Mouse (Mus musculus) liver, embryonic 15.5 days (tissue): ENCODE results near the gene Rgs3. TPM values are rescaled to one million over a fixed set of nuclear protein-coding genes. Genes with fewer than 3 reads are reported as not detected.

Experiments
- ATAC-seq: fragments of 200-750 bp; cut with Nextera tagmentation; 2 replicates; pipeline ENCODE4 v1.8.0; 2017; ENCODE audit warnings: moderate number of reproducible peaks, mild to moderate bottlenecking, moderate library complexity; ENCODE audit not compliant: insufficient read depth
- H3K27ac ChIP-seq: fragments of 300-500 bp; sonication (generic); replicated peaks from 2 replicates; pipeline ENCODE4 v1.5.1; 2015; ENCODE audit warnings: mild to moderate bottlenecking, inconsistent platforms
- H3K27me3 ChIP-seq: fragments of 300-500 bp; sonication (generic); 2 replicates; pipeline ENCODE4 v1.6.1; 2015; ENCODE audit warnings: mild to moderate bottlenecking, inconsistent platforms
- H3K36me3 ChIP-seq: fragments of 300-500 bp; sonication (generic); replicated peaks from 2 replicates; pipeline ENCODE4 v1.6.1; 2015; ENCODE audit warnings: moderate library complexity, mild to moderate bottlenecking, inconsistent platforms
- H3K4me1 ChIP-seq: fragments of 300-500 bp; sonication (generic); replicated peaks from 2 replicates; pipeline ENCODE4 v1.6.1; 2015; ENCODE audit warnings: inconsistent platforms
- H3K4me2 ChIP-seq: fragments of 300-500 bp; sonication (generic); 2 replicates; pipeline ENCODE4 v1.6.1; 2015; ENCODE audit warnings: moderate library complexity, mild to moderate bottlenecking, inconsistent platforms
- H3K4me3 ChIP-seq: fragments of 300-500 bp; sonication (generic); replicated peaks from 2 replicates; pipeline ENCODE4 v1.5.1; 2015; ENCODE audit warnings: mild to moderate bottlenecking, inconsistent platforms
- H3K9ac ChIP-seq: fragments of 300-500 bp; sonication (generic); 2 replicates; pipeline ENCODE4 v1.6.1; 2015; ENCODE audit warnings: moderate library complexity, mild to moderate bottlenecking, inconsistent platforms
- H3K9me3 ChIP-seq: fragments of 300-500 bp; sonication (generic); replicated peaks from 2 replicates; pipeline ENCODE4 v1.6.1; 2016; ENCODE audit warnings: inconsistent platforms
- WGBS: fragments of 180-500 bp; shearing (Covaris S2); methylation state at CpG from one replicate; pipeline ENCODE4 v1.1.7; 2015; ENCODE audit warnings: mixed read lengths; ENCODE audit not compliant: insufficient replicate concordance; 5-methylcytosine and 5-hydroxymethylcytosine counted together
- polyA plus RNA-seq: library from polyadenylated mRNA; unstranded; fragments of >200 nt; fragmentation: Nextera tagmentation; extraction: Ambion mirVana; gene quantifications from 2 replicates; pipeline ENCODE4 v1.2.1, GENCODE M21; 2015

The Rgs3 gene
- polyA plus RNA-seq, 1 experiment from 2014 or later, result 5.4 TPM

DNA sequence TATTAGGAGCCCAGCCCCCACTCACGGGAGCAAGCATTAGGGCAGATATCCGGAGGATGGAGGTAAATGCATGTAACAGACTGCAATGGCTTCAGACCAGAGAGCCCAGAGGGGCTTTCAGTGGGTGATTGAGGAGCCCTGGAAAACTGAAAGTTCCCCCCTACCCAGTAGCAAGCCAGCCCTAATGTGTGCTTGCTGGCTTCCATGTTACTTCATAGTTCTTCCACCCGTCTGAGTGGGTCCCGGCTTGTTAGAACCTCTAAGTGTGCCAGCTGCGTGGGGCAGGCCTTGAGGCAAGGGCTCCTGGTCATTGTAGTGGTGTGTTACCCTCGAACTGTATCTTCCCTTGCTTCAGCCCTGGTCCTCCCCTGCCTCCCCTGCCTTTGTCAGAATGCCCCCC is 168.8 kb downstream of the Rgs3 start:
- Histone ChIP-seq H3K27me3 (no peaks in the 10 kb centered on the region), H3K27ac (no peak overlapping the region), H3K4me1 (peaks cover 6% of the 10 kb centered on the region; the same call in 1 of the 2 replicates), H3K4me3 (no peak overlapping the region), H3K36me3 (no peaks in the 10 kb centered on the region), H3K9me3 (no peaks in the 10 kb centered on the region), H3K4me2 (no peak overlapping the region), H3K9ac (no peak overlapping the region)
- WGBS, result 53% methylated on average over 6 of the region's 6 CpGs
- no peak for ATAC-seq

DNA sequence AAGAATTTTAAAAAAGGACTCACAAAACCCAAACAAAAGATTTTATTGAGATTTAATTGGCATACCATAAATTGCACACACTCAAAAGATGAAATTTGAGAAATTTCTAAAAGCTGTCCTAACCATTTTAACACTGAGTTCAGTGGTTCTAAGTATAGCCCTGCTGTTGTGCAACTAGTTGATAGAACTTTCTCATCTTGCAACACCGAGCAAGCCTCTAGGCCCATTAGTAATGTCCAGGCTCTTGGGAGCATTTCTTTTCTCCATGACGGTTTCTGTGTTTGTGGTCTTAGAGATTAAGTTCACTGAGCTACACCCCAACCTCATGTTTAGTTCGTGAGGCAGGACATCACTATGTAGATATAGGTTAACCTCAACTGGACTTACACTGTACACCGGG is 169.5 kb downstream of the Rgs3 start:
- H3K4me3 ChIP-seq, result no peak overlapping the region
- no peak for ATAC-seq
- no peaks in the 10 kb centered on the region for H3K9me3 ChIP-seq
- 43% methylated on average over 4 of the region's 4 CpGs for WGBS
- H3K4me2 ChIP-seq, result no peak overlapping the region
- H3K27ac ChIP-seq, result no peak overlapping the region
- H3K9ac ChIP-seq, result no peak overlapping the region
- no peaks in the 10 kb centered on the region for H3K36me3 ChIP-seq
- peaks cover 6% of the 10 kb centered on the region; the same call in 1 of the 2 replicates for H3K4me1 ChIP-seq
- H3K27me3 ChIP-seq, result no peaks in the 10 kb centered on the region

DNA sequence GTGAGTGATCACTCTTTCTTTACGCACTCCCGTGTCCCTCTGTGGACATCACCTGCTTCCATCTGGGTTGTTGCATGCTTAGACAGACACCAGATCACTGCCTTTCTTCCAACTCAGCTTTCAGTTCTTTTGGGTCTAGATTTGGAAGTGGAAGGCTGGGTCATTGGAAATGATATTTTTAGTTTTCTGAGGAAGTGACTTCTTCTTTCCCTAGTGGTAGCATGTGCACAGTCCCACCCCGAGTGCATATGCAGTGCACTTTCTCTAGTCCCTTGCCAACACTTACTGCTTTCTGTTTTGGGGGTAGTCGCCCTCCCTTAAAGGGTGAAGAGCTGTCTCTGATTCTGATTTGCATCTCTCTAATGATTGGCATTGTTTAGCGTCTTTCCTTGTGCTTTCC is 170.3 kb downstream of the Rgs3 start:
- H3K4me3 ChIP-seq, result no peak overlapping the region
- ATAC-seq, result no peak

DNA sequence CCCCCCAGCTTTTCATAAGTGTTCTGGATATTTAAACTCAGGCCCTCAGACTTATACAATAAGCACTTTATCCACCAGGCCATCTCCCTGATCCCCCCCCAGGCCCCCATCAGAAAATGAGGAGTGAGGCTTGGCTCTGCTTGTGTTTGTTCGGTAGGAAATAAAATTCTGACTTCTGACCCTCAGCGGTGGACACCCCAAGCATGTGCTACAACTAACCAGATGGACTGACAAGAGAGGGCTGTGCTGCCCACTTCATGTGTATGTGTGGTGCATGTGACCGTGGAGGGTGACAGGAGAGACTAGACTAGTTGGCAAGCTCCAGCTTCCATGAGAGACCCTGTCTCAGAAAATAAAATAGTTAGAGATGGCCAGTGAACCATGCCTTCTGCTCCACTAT is 171.2 kb downstream of the Rgs3 start:
- H3K4me1 ChIP-seq, result peaks cover 6% of the 10 kb centered on the region; the same call in 1 of the 2 replicates
- no peak overlapping the region for H3K27ac ChIP-seq
- 69% methylated on average over 3 of the region's 3 CpGs for WGBS
- no peak overlapping the region for H3K9ac ChIP-seq
- no peaks in the 10 kb centered on the region for H3K27me3 ChIP-seq
- no peak for ATAC-seq
- H3K4me2 ChIP-seq, result no peak overlapping the region
- H3K4me3 ChIP-seq, result no peak overlapping the region
- no peaks in the 10 kb centered on the region for H3K36me3 ChIP-seq
- H3K9me3 ChIP-seq, result no peaks in the 10 kb centered on the region

More for the DNA sequence above, 170.3 kb downstream of the Rgs3 start:
- H3K36me3 ChIP-seq, result no peaks in the 10 kb centered on the region
- no peaks in the 10 kb centered on the region for H3K27me3 ChIP-seq
- no peak overlapping the region for H3K9ac ChIP-seq
- peaks cover 6% of the 10 kb centered on the region; the same call in 1 of the 2 replicates for H3K4me1 ChIP-seq
- 52% methylated on average over 5 of the region's 5 CpGs for WGBS
- no peak overlapping the region for H3K27ac ChIP-seq
- no peaks in the 10 kb centered on the region for H3K9me3 ChIP-seq
- no peak overlapping the region for H3K4me2 ChIP-seq

DNA sequence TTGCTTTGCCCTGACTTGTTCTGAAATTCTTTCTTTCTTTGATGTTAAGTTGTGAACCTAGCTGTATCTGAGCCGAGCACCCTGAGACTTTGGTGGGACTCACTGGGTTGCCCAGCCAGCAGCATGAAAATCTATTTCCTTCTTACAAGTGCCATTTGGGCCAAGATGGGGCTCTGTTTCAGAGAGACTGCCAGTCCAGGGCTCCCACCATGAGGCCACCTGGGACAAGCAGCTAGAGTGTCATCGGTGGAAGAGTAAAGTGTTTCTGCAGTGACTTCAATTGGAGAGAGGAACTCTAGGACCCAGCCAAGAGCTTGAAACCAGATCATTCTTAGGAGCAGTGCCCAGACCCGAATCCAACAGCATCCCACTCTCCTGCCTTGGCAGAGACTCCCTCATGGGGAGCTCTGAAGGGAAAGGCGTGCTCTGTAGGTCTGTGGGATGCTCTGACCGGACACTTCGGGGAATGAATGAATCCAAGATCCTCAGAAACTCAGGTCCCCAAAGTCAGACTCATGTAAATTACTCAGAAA is 171.9 kb downstream of the Rgs3 start:
- WGBS, result 65% methylated on average over 6 of the region's 6 CpGs
- H3K4me2 ChIP-seq, result no peak overlapping the region
- no peaks in the 10 kb centered on the region for H3K36me3 ChIP-seq
- H3K9me3 ChIP-seq, result no peaks in the 10 kb centered on the region
- no peak overlapping the region for H3K27ac ChIP-seq
- no peak overlapping the region for H3K9ac ChIP-seq
- ATAC-seq, result no peak
- H3K4me1 ChIP-seq, result peaks cover 6% of the 10 kb centered on the region; the same call in 1 of the 2 replicates
- no peak overlapping the region for H3K4me3 ChIP-seq
- no peaks in the 10 kb centered on the region for H3K27me3 ChIP-seq

DNA sequence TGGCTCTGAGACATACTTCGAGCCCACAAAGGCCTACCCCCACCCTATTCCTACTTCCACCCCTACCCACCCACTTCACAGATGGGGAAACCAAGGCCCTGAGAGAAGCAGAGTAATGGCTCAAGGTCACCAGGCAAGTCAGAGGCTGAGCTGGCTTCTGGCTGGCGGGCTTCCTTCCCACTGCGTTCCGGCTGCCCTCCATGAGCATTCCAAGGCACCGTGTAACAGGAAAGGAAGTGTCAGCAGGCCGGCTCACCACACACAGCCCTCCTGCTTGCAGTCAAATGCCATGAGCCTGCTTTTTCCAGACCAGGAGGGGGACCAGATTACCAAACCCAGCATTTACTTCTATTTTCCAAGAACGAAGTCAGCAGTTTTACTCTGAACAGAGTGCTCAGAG is 172.4 kb downstream of the Rgs3 start:
- Histone ChIP-seq H3K36me3 (no peaks in the 10 kb centered on the region), H3K27ac (no peak overlapping the region), H3K4me3 (no peak overlapping the region), H3K4me1 (peaks cover 6% of the 10 kb centered on the region; the same call in 1 of the 2 replicates), H3K9me3 (no peaks in the 10 kb centered on the region), H3K9ac (no peak overlapping the region), H3K4me2 (no peak overlapping the region), H3K27me3 (no peaks in the 10 kb centered on the region)
- WGBS, result 45% methylated on average over 7 of the region's 7 CpGs
- no peak for ATAC-seq

DNA sequence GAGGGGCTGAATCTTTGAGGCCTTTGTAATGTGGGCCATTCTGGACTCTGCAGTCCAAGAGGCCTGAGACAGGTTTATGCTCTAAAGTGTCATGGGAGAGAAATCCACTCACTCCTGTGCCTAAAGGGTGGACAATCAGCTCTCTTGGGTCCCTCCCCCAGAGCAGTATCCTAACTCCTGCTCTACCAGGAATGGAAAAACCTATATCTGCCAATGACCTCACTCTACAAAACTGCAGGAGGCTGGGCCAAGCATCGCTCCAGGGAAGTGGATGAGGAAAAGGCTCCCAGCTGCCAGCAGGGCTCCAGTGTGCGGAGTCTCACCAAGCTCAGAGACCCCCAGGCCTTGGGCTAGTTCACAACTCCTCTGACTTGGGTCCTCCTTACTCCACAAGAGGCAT is 173.2 kb downstream of the Rgs3 start:
- H3K27ac ChIP-seq, result 0 out of 2 replicates have a peak overlapping the region, but pooled peaks have one; percentile 5
- 43% methylated on average over 2 of the region's 2 CpGs for WGBS

DNA sequence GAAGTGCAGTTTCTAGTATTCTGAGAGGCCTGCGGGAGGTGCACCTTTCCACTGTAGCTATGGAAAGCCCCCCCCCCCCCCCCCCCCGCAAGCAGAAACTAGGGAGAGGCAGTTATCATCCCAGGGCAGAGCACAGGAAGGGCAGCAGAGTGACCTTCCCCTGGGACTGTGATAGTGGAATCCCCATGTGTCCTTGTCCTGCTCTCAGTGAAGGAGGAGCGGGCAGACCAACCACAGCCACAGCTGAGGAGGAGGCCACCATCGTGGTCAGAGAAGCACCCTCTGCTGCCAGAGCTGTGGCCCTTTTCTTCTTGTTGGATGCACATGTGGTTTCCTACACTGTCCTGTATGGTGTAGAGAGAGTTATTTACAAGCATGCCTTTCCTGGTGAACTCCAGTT is 174.3 kb downstream of the Rgs3 start:
- H3K9me3 ChIP-seq, result no peaks in the 10 kb centered on the region
- no peak overlapping the region for H3K27ac ChIP-seq
- no peaks in the 10 kb centered on the region for H3K36me3 ChIP-seq
- H3K9ac ChIP-seq, result no peak overlapping the region
- H3K27me3 ChIP-seq, result no peaks in the 10 kb centered on the region
- no peak overlapping the region for H3K4me3 ChIP-seq
- no peak for ATAC-seq
- 0 out of 2 replicates have a peak, but pooled peaks cover 4% of the 10 kb centered on the region for H3K4me1 ChIP-seq
- no peak overlapping the region for H3K4me2 ChIP-seq
- WGBS, result 40% methylated on average over 3 of the region's 4 CpGs

More for the DNA sequence above, 173.2 kb downstream of the Rgs3 start:
- H3K4me1 ChIP-seq, result peaks cover 6% of the 10 kb centered on the region; the same call in 1 of the 2 replicates
- H3K27me3 ChIP-seq, result no peaks in the 10 kb centered on the region
- ATAC-seq, result 0 out of 2 replicates have a peak, but pooled peaks have one; percentile 24
- H3K9ac ChIP-seq, result no peak overlapping the region
- H3K4me3 ChIP-seq, result no peak overlapping the region
- H3K9me3 ChIP-seq, result no peaks in the 10 kb centered on the region
- no peak overlapping the region for H3K4me2 ChIP-seq
- no peaks in the 10 kb centered on the region for H3K36me3 ChIP-seq

DNA sequence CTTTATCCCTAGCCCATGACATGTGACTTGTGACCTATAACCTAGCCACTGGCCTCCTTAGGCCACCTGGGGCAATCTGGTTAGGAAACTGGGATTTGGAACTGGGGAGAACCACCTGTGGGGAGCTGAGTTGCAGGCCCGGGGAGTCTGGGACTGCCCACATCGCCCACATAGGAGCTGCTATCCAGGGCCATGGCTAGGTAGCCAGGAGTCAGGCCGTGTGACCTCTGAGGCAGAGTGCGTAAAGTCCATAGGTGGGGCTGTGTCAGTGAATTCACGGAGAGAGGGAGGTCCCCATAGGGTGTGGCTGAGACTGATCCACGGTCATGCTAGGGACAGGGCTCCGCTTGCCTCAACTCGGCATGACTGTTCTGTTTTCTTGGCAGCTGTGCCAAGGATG is 175.6 kb downstream of the Rgs3 start:
- H3K36me3 ChIP-seq, result no peaks in the 10 kb centered on the region
- H3K4me3 ChIP-seq, result no peak overlapping the region
- 51% methylated on average over 8 of the region's 8 CpGs for WGBS
- no peak overlapping the region for H3K4me2 ChIP-seq
- no peak overlapping the region for H3K27ac ChIP-seq
- no peaks in the 10 kb centered on the region for H3K27me3 ChIP-seq
- no peaks in the 10 kb centered on the region for H3K9me3 ChIP-seq
- H3K4me1 ChIP-seq, result 0 out of 2 replicates have a peak, but pooled peaks cover 4% of the 10 kb centered on the region
- H3K9ac ChIP-seq, result no peak overlapping the region
- no peak for ATAC-seq

DNA sequence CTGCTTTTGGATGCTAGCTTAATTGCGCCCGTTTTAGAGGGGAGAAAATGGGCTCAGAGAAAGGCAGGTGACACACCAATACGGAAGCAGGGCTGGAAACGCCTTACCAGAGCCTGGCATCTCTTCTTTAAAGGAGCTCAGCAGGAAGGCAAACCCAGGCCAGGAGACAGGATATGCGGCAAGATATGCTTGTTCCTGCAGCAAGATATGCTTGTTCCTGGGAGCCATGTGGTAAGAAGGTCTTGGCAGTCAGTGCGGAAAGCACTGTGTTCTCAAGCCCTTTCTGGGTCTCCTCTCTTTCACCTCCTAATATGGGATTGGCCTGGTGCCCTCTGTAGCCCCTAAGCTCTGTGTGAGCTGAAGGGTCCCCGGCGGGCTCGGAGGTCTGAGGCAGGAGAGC is 176.2 kb downstream of the Rgs3 start:
- ATAC-seq, result no peak
- H3K4me3 ChIP-seq, result no peak overlapping the region
- H3K27me3 ChIP-seq, result no peaks in the 10 kb centered on the region
- H3K27ac ChIP-seq, result no peak overlapping the region
- H3K4me1 ChIP-seq, result 0 out of 2 replicates have a peak, but pooled peaks cover 4% of the 10 kb centered on the region
- no peaks in the 10 kb centered on the region for H3K36me3 ChIP-seq
- 54% methylated on average over 9 of the region's 9 CpGs for WGBS
- H3K4me2 ChIP-seq, result no peak overlapping the region
- no peak overlapping the region for H3K9ac ChIP-seq
- H3K9me3 ChIP-seq, result no peaks in the 10 kb centered on the region

DNA sequence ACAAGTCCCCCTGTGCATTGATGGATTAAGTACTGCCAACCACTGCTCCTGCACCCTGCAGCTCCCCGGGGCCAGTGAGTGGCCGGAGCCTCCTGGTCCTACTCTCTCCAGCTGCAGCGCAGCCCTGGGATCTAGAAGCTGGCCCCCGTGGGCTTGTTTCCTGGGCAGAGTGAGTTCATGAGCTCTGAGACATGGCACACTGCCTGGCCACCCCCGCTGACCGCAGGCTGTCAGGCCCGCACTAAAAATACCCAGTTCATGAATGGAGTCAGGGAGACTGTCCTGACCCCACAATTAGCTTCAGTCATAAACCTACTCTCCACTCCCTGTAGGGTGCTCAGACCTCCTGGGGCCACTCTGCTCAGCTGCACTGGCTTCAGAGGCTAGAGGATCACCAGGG is 176.8 kb downstream of the Rgs3 start:
- ATAC-seq, result no peak
- Histone ChIP-seq H3K9ac (no peak overlapping the region), H3K4me2 (no peak overlapping the region), H3K4me1 (0 out of 2 replicates have a peak, but pooled peaks cover 4% of the 10 kb centered on the region), H3K9me3 (no peaks in the 10 kb centered on the region), H3K36me3 (no peaks in the 10 kb centered on the region), H3K27ac (no peak overlapping the region), H3K27me3 (no peaks in the 10 kb centered on the region), H3K4me3 (no peak overlapping the region)
- WGBS, result 62% methylated on average over 7 of the region's 7 CpGs

DNA sequence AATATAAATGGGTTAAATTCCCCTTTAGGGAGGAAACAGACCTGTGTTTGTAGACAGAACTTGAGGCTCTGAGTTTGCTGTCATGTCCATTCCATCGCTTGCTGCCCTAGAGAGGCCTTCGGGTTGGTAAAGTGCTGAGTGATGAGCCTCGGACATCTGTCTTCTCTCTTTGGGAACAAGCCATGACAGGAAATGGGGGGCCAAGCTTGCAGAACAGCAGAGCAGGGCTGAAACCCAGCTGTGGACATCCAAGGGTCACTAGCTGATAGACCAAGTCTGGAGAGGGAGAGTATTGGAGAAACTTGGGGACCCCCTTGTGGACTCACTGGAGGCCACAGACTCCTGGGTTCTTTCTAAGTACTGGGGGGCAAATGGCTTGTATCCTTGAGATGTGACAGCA is 177.3 kb downstream of the Rgs3 start:
- Histone ChIP-seq H3K4me1 (0 out of 2 replicates have a peak, but pooled peaks cover 4% of the 10 kb centered on the region), H3K36me3 (no peaks in the 10 kb centered on the region), H3K9me3 (no peaks in the 10 kb centered on the region), H3K27ac (no peak overlapping the region), H3K9ac (no peak overlapping the region), H3K27me3 (no peaks in the 10 kb centered on the region), H3K4me3 (no peak overlapping the region), H3K4me2 (no peak overlapping the region)
- ATAC-seq, result no peak
- WGBS, result 55% methylated on average over 3 of the region's 3 CpGs
